Mouse (Mus musculus): Measurements from ENCODE around the gene Asb8.

Asb8 gene

DNA sequence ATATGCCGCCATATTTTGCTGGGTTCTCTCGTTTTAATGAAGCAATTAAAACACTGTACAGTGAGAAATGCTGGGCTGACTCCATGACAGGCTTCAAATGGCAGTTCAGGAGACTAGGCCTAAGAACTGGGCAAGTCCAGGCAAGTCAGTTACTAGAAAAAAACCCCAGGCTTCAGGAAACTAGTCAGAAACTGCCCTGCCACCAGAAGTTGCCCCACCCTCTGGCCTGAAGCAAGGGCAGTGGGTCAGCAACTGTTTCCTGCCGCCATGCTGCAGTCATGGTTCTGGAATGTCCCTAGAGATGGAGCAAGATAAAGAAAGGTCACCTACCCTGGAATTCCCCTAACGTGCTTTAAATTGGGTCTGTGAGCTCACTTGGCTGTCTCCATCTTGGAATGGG, 9.5 kb downstream of the Asb8 start:
- DNase-seq (ENCODE audit: low read depth, low spot score): no peak

DNA sequence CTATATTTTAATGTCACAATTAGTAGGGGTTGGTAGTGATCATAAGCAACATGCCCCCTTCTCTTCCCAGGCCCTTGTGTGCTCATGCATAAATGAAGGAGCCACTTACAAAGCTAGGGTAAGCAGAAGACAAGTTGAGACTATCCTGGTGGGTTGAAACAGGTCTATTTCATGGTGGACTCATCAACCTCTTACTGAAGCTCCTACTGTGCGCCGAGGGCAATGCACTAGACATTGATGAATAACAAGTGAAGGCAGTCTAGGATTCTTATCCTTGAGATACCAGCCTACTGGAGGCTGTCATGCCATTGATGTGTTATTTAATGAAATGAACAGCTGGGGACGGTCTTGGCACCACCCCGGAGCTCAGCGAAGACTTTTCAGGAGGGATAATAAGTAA, 10.2 kb downstream of the Asb8 start:
- no peak for DNase-seq (ENCODE audit: low read depth, low spot score)

DNA sequence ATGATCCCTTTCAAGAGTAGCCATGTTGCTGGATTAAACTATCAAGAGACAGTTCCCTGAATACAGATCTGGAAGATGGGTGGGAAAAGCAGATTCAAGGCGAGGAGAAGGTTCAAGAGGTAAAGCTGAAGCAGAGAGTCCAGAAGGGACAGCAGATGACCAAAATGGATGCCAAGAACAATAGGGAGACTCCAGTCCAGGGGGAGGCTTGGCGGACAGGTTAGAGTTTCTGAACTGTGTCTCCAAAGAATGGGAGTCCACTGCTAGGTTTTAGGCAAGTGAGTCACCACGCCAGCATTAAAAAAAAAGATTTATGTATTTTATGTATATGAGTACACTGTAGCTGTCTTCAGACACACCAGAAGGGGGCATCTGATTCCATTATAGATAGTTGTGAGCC, 10.8 kb downstream of the Asb8 start:
- no peak for DNase-seq (ENCODE audit: low read depth, low spot score)

DNA sequence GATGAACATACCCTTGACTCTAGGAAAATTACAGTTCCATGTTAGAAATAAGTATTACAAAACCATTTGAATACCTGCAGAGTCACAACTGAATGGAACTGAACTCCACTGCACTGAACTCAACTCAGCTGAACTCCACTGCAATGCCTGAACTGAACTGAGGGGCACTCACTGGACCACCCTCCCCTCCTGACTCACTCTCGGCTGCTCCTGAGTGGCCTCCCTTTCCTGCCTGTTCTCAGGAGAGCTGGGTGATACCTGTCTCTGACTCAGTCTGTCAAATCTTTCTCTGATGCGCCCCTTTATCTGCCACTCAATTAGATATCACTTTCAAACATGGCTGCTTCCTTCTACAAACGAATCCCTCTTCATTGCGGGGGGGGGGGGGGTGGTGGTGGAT, 11.3 kb downstream of the Asb8 start:
- no peak for DNase-seq (ENCODE audit: low read depth, low spot score)

DNA sequence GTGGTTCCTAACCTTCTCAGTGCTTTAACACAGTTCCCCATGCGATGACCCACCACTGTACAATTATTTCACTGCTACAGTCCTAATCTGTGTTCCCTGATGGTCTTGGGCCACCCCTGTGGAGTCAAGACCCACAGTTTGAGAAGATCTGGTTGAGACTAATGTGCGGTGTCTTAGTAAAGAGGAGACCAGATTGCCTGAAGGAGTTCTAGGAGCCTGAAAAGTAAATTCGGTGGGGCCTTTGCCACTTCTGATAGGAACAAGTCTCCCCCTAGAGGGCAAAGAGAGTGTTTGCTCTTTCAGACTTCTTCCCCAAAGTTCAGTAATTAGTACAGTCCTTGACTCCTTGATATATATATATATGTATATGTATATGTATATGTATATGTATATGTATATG, 11.8 kb downstream of the Asb8 start:
- DNase-seq (ENCODE audit: low read depth, low spot score): peak; percentile 69

DNA sequence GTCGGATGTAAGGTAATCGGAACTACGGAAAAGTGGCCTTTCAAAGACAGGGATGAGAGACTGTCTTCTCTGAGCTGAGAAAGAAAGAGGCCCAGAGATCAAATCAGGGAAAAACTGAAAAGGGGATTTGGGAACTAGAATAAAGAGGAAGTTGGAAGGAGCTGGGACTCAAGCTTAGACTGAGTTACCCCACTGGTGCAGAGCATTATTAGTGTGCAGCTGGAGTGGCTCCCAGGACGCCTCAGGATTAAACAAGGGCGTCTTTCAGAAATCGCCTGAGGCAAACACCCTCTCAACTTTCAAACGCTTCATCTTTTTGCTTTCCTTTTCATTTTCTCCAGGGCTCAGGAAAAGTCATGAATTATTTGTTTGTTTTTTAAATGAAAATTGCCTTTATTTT, 12.5 kb downstream of the Asb8 start:
- DNase-seq (ENCODE audit: low read depth, low spot score): no peak

DNA sequence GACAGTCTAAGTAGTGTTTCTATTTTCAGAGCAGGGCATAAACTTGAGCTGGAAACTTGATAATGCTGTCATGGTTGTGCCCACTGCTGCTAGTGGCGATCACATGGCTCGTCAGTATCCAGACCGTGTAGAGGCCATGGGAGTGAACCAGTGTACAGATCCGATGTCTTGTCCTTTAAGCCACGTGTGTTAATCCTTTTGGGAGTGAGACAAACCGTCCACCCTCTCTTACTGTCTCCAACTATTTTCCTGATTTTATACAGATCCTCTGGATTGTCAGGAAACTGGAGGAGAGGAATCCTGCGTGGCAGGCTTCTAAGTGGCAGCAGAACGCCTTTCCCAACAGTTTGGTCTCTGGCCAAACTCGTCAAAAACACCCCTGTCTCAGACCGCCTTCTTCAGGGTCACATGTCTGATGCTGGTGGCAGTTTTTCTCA, 16.2 kb downstream of the Asb8 start:
- peak; percentile 94 for DNase-seq (ENCODE audit: low read depth, low spot score)

DNA sequence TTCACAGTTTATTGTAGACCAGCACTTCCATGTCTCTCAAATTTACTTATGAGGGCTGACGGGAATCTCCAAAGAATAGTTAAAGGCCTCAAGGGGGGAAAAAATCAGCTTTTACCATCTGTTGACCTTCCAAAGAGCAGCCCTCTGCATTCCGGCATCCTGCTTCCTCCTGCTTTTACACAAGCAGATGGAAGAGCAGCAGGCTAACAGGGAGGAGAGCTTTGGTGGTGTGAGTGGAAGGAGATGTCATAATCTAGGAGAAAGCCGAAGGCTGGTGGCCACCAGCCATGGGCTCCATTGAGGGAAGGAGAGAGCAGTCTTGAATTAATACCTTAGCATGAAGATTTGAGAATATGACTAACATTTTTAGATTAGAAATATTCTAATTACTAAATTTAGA, 17.1 kb downstream of the Asb8 start:
- no peak for DNase-seq (ENCODE audit: low read depth, low spot score)

DNA sequence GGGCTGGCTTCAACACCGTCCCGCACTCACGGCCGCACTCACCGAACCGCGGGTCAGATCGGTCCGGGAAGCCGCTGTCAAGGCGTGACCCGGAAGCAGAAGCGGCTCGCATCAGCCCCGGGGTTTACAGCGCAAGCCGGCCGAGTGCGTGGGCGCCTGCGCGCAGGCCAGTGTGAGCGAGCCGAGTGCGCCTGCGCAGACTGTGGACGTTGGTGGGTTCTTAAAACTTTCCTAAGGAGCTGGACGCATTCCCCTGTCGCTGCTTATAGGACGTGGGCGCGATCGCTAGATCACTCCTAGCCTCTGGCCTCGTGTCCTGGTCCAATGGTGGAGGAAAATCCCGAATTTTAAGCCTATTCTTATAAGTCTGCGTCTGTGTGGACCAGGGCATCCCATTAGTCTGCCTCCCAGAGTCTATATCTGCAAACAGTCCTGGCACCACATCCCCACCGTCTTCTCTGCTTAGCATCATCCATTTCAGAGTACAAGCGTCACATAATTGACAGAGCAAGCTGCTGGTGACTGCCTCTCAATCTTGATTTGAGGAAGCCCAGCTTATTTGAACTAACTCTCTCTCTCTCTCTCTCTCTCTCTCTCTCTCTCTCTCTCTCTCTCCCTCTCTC, 19.8 kb downstream of the Asb8 start:
- DNase-seq (ENCODE audit: low read depth, low spot score): peak; percentile 96

DNA sequence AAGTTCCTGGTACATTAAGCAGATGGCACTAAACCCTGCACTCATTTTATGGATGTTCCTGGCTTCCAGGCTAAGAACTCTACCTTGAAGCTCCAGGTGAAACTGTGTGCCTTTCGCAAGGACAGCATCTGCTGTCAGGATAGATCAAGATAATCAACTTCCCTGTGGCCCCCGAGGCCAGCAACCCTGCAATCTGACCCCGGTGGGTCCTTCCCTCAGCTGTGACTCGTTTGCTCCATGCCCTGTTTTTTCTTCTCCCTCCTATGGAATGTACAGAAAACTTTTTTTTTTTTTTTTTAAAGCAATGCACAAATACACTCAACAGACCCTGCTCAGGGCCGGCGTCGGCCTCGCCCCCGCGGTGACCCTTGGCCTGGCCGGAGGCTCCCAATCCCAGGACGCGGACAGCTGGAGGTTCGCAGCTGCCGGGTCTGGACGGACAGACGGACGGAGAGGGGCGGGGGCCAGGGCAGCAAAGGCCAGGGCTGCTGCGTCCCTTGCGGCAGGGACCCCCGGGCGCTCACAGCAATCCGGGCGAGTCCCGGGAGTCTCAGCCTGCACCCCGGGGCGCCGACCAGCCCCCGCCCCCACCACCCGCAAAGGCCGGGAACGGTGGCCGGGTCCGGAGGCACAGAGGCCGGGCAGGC, 20.4 kb downstream of the Asb8 start:
- DNase-seq (ENCODE audit: low read depth, low spot score): no peak

DNA sequence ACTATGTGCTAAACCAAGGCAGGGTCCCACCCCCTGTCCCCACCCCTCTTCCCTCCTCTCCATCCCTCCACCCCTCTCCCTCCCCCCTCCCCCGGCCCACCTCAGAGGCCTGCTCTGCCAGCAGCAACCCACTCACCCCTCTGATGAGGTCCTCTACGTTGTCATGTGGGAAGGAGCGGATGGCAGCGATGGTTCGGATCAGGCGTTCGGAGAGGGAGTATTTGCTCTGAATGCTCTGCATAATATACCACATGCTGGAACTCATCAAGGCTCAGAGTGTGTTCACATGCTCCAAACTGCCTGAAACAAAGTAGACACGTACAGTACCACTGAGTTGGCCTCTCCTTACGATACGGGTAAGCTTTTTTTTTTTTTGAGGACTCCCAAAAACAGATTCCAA, 22.9 kb downstream of the Asb8 start:
- DNase-seq (ENCODE audit: low read depth, low spot score): no peak

DNA sequence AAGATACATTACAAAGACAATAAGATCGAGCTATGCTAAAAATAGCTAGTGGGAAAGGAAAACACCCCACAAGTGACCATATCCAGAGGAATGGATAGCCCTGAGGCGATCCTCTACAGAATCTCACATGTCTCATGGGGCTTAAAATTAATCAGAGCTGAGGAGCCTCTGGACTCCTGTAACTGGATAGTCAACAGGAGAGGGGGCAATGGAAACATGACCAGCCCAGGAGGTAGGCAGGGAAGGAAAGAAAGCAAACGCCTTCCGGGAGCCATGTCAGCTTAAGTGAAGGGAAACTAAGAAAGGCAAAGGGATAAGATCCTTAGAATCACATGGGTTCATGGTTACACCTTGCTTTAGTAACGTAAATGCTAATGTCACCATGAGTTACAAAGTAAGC, 24.6 kb downstream of the Asb8 start:
- peak; percentile 69 for DNase-seq (ENCODE audit: low read depth, low spot score)

DNA sequence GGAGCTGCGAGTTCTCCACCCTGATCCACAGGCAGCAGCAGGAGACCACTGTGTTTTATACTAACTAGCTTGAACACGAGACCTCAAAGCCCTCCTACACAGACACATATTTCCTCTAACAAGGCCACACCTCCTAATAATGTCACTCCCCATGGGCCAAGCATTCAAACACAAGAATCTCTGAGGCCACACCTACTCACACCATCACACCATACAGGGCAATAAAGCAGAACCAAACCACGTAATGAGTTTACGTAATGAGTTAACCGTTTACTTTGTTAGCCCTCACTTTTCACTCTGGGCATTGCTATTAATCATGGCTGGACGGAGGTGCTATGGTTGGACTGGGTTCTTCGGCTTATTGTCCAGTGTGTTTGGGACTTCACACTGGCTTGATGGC, 25.7 kb downstream of the Asb8 start:
- no peak for DNase-seq (ENCODE audit: low read depth, low spot score)

DNA sequence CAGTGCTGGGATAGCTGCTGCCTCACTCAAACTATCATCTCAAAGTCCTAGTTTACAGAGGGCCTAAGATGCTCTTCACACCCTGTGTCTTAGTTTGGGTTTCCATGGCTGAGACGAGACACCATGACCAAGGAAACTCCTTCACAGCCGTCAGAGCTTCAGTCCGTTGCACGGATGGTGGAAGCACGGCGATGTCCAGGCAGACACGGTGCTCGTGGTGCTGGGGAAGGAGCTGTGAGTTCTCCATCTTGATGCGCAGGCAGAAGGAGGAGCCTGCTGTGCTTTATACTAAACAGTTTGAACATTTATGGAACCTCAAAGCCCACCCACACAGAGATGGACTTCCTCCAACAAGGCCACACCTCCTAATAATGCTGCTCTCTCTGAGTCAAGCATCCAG, 28.6 kb downstream of the Asb8 start:
- no peak for DNase-seq (ENCODE audit: low read depth, low spot score)

DNA sequence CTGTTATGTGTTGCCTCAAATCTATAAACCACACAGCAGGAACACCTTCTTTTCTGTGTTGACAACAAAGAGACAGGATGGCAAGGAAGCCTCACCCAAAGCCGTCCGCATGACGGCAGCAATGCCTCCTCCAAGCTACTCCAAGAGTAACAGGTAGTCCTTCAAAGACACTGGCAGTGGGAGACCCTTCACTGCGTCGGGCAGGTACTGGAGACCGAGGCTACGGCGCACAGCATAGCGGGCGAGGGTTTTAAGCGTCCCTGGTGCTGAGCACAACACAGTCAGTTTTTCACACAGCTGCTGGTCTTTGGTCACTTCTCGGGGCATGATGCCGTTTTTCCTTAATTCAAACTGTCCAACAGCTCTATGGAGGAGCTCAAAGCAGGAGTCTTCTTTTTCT, 29.8 kb downstream of the Asb8 start:
- DNase-seq (ENCODE audit: low read depth, low spot score): no peak

DNA sequence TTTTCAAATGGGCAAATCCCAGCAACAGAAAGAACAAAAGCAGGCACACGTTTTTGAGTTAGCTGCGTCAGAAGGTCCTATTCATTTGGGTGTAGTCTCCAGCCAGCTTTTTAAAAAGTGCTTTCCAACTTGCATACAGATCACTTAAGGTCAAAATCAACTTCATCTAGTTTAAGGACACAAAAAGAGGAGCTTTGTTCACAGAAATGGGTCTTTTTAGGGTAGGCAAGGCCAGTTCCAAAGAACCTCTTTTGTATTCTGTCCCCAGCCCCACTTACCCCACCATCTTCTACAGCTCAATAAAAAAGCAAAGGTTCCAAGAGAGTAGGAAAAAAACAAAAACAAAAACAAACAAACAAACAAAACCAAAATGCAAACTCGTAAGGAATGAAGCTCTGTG, 30.8 kb downstream of the Asb8 start:
- DNase-seq (ENCODE audit: low read depth, low spot score): no peak

DNA sequence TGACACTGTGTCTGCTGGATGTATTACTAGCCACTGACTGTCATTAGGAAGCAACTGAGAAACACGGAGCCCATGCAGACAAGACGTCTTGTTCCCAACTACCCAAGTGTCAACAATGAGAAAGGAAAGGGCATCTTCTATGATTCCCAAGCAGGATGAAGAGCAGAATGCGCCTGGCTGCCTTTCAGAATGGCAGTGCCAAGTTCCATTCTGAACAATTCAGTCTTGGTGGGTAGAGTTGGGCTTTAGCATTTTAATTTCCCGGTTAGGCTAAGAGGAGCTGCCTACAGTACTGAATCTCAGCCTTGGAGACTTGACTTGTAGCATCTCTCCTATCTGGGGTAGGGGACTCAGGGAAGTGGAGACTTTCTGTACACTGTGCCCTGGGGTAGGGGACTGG, 31.4 kb downstream of the Asb8 start:
- no peak for DNase-seq (ENCODE audit: low read depth, low spot score)

DNA sequence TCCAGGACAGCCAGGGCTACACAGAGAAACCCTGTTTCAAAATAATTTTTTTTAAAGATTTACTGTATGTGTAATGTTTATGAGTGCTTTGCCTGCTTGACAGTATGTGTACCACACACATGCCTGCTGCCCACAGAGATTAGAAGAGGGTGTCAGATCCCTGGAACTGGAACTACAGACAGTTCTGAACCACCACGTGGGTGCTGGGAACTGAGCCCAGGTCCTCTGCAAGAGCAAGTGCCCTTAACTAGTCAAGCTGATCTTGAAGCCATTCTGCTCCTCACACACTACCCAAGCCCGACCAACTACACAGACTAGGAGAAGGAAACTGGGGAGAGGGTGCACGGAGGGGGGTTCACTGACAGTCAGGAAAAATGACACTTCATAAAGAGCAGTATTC, 32.0 kb downstream of the Asb8 start:
- peak; percentile 76 for DNase-seq (ENCODE audit: low read depth, low spot score)

DNA sequence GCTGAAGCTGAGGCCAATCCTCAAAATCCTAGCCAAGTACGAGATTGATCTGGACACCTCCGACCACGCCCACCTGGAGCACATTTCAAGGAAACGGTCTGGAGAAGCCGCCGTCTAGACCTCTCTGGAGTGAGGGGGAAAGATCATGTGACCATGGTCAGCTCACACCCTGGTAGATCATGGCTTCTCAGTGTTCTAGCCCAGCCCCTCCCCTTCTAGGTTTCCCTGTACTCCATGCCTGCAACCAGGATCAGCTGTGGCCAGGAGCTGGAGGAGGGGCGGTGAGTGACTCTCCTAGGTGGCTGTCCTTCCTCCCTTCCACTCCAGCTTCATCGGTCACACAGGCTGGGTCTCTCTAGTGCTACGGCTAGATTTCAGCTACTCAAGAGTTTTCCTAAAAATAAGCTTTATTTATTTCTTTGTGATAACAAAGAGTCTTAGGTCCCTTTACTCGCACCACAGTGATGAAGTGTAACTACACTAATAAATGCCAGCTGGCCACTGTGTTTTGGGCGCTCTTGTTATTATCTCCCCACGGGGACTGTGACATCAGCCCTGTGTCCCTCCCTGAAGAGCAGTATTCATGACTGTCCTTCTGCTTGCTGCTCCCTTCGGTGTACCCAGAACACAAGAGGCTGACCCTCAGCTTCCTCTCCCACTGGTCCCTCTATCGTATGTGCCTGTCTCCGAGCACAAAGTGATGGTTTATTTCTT, 33.3 kb downstream of the Asb8 start:
- no peak for DNase-seq (ENCODE audit: low read depth, low spot score)

DNA sequence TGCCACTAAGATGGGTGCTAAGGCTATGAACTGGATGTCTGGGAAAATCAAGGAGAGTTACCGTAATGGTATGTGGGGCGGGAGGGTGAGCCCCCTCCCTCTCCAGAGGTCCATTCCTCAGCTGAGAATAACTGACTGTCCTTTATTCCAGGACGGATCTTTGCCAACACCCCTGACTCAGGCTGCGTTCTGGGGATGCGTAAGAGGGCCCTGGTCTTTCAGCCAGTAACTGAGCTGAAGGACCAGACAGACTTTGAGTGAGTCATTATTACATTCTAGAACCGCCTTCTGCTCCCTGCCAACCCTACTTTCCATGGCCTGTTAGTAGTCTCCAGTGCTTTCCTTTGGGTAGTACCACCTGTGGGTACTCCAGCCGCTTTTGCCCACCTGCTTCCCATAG, 34.0 kb downstream of the Asb8 start:
- DNase-seq (ENCODE audit: low read depth, low spot score): no peak

DNA sequence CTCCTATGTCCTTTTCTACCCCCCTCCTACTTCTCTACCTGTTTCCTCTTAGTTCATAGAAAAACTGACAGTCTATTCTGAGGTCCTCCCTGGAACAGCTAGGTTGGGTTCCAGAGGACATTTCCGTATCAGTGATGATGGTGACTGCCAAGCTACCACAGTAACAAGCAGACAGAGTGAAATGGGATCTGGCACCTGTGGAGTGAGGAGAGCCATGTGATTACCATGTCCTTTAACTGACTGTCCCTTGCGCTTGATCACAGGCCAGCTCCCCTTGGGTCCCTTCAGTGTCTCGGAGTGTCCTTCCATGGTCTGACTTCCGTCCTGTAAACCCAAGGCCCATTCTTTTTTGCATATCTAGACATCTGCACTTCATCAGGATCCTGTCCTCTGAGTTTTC, 34.4 kb downstream of the Asb8 start:
- peak; percentile 93 for DNase-seq (ENCODE audit: low read depth, low spot score)

DNA sequence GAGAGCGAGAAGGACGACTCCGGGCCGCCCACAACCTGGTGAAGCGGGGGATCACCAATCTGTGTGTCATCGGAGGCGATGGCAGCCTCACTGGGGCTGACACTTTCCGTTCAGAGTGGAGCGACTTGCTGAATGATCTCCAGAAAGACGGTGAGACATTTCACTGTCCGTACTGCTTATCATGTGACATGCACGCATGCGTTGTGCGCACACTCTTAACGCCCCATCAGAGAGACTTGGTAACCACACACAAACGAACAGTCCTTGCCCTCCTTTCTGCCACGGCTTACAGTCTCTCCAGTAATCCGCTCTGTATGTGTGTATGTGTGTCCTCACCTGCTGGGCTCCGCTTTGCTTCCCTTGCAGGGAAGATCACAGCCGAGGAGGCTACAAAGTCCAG, 44.6 kb downstream of the Asb8 start:
- peak; percentile 24 for DNase-seq (ENCODE audit: low read depth, low spot score)

DNA sequence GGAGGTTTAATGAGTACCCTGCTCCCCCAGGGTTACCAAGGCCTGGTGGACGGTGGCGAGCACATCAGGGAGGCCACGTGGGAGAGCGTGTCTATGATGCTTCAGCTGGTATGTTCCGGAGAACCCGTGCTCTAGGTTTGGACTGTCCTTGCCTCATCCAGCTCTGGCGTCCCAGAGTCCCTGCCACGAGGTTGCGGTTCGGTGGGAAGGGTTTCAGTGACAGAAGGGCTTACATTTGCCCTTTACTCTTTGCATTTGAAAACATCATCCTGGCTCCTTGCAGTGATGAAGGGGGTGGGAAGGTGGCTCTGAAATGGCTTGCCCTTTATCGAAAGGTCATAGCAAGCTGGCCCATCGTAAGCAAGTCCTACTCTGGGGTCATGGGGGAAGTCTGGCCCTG, 46.1 kb downstream of the Asb8 start:
- peak; percentile 94 for DNase-seq (ENCODE audit: low read depth, low spot score)
